Comparison of ENCODE assay signal across 8 mouse cellular contexts in the genomic region with DNA sequence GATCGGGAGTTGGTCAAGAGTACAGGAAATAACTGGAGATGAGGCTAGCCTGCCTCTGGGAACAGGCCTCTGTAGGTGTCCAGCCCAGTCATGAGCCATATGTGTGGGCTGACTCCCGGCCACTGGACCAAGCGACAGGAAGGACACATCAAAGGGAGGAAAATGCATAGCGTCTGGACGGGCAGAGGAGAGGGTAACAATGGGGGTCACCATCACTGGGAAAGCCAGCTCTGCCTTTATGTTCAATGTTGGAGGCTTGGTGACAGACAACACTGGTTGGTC. TPM values are rescaled to one million over a fixed set of nuclear protein-coding genes. Genes with fewer than 3 reads are reported as not detected.
A peak's percentile ranks its signal among the peaks of the same experiment; 100 is the strongest.
DNase-seq lines count a peak whose midpoint lies in the region; ATAC-seq lines count a peak whose summit lies in the region.

No protein-coding gene starts in this region.

- H3K36me3 ChIP-seq in heart, embryonic 13.5 days = no peaks in the 10 kb centered on the region
- no peaks in the 10 kb centered on the region for H3K36me3 ChIP-seq in intestine, embryonic 14.5 days (ENCODE audit: control insufficient read depth, insufficient read depth, low read length)

- DNase-seq in heart, adult 8-10 months (ENCODE audit: low spot score) = no peak
- peak; percentile 41 for DNase-seq in testis, postnatal 10 days (ENCODE audit: low spot score)
- DNase-seq in testis, postnatal 14 days (ENCODE audit: low spot score) = no peak
- DNase-seq in intestine, embryonic 14.5 days (ENCODE audit: low spot score) = no peak
- DNase-seq in frontal cortex, postnatal 25 days (ENCODE audit: low spot score in 2 of 2) = no peak
- DNase-seq in layer of hippocampus, postnatal 36 days = no peak
- DNase-seq in spleen, postnatal 36 days (ENCODE audit: low spot score in 2 of 2) = no peak

- no peak overlapping the region; the same call in 1 of the 2 replicates for H3K9ac ChIP-seq in heart, embryonic 13.5 days
- H3K9ac ChIP-seq in intestine, embryonic 14.5 days (ENCODE audit: low read length) = no peak overlapping the region

- H3K4me1 ChIP-seq in heart, embryonic 13.5 days = peaks cover 71% of the 10 kb centered on the region
- peaks cover 38% of the 10 kb centered on the region for H3K4me1 ChIP-seq in intestine, embryonic 14.5 days (replicated peaks; ENCODE audit: control insufficient read depth, insufficient read depth, low read length)

- no peak for ATAC-seq in heart, embryonic 13.5 days (ENCODE audit: extremely low read depth, insufficient number of reproducible peaks, low FRiP score, low TSS enrichment)
- no peak for ATAC-seq in intestine, embryonic 14.5 days (replicated peaks; ENCODE audit: low FRiP score, low TSS enrichment, low read depth)

- H3K27ac ChIP-seq in heart, embryonic 13.5 days (replicated peaks) = no peak overlapping the region
- H3K27ac ChIP-seq in intestine, embryonic 14.5 days (ENCODE audit: low read depth) = 0 out of 2 replicates have a peak overlapping the region, but pooled peaks have one; percentile 16

- H3K4me3 ChIP-seq in heart, embryonic 13.5 days = no peak overlapping the region
- H3K4me3 ChIP-seq in intestine, embryonic 14.5 days (ENCODE audit: low read depth, low read length) = no peak overlapping the region

- 31% methylated on average over 5 of the region's 5 CpGs for WGBS in heart, embryonic 13.5 days
- 36% methylated on average over 5 of the region's 5 CpGs for WGBS in intestine, embryonic 14.5 days

- 0 out of 2 replicates have a peak overlapping the region, but pooled peaks have one; percentile 21 for H3K4me2 ChIP-seq in heart, embryonic 13.5 days
- H3K4me2 ChIP-seq in intestine, embryonic 14.5 days (ENCODE audit: low read length) = no peak overlapping the region

- H3K27me3 ChIP-seq in heart, embryonic 13.5 days (replicated peaks) = no peaks in the 10 kb centered on the region
- no peaks in the 10 kb centered on the region for H3K27me3 ChIP-seq in intestine, embryonic 14.5 days (replicated peaks; ENCODE audit: control insufficient read depth, insufficient read depth, low read length)

- no peaks in the 10 kb centered on the region for H3K9me3 ChIP-seq in heart, embryonic 13.5 days
- no peaks in the 10 kb centered on the region for H3K9me3 ChIP-seq in intestine, embryonic 14.5 days (ENCODE audit: control insufficient read depth, low read length)

RNA-seq across cellular contexts. Expression of gene Actg1, which starts 41.3 kb away (rescaled TPM):
- 1,234 and 1,290 TPM in 2 replicates for polyA plus RNA-seq in heart, embryonic 13.5 days (2015; fragmentation: Nextera tagmentation; extraction: Ambion mirVana)
- 100 to 1,000 TPM; 188 to 320 (median 251) TPM for total RNA-seq in heart, adult 8-10 months (2022)
- 2,797 and 3,021 TPM in 2 replicates for polyA plus RNA-seq in intestine, embryonic 14.5 days (2014; fragmentation: Nextera tagmentation; extraction: Ambion mirVana)
- total RNA-seq in layer of hippocampus, postnatal 36 days (2021) = 1,000 to 10,000 TPM; 1,262 to 1,401 TPM

RNA-seq across cellular contexts. Expression of gene Fscn2, which starts 54.3 kb away (rescaled TPM):
- 0.31 and 0.50 TPM in 2 replicates for polyA plus RNA-seq in heart, embryonic 13.5 days (2015; fragmentation: Nextera tagmentation; extraction: Ambion mirVana)
- total RNA-seq in heart, adult 8-10 months (2022) = not detected
- polyA plus RNA-seq in intestine, embryonic 14.5 days (2014; fragmentation: Nextera tagmentation; extraction: Ambion mirVana) = 0.12 and 0.65 TPM in 2 replicates
- 1 to 10 TPM in 1 of 2 experiments, not detected in 1; 1.0 TPM for total RNA-seq in layer of hippocampus, postnatal 36 days (2021)
